Mouse (Mus musculus) bone marrow macrophage, adult 2 months (primary cell): ENCODE measurements around the gene Acvr1b.

Source experiments
- CTCF ChIP-seq: IDR thresholded peaks from 2 replicates; pipeline ENCODE4 v1.5.1; 2012; ENCODE audit warnings: low read depth, mild to moderate bottlenecking, low read length, moderate library complexity
- POLR2A ChIP-seq: IDR thresholded peaks from 2 replicates; pipeline ENCODE4 v1.6.1; 2012; ENCODE audit warnings: mild to moderate bottlenecking, low read depth, low read length, borderline replicate concordance

GRCm38 (mm10) chr15:101198850-101199249 is 25.0 kb downstream of the Acvr1b start:
- TF ChIP-seq POLR2A: no peak
- TF ChIP-seq CTCF: no peak
